Mouse (Mus musculus) C3H10T1/2 (cell line): ENCODE data around the gene Dars. TPM values are rescaled to one million over a fixed set of nuclear protein-coding genes. Genes with fewer than 3 reads are reported as not detected.

Experiments
- polyA plus RNA-seq, 2 experiments: library from polyadenylated mRNA; unstranded; fragments of >200 nt; fragmentation: generic; extraction: Trizol; gene quantifications; one replicate each; pipeline ENCODE4 v1.2.1; 2012; ENCODE audit warnings: missing spikeins in 2 of 2

Gene Dars
- polyA plus RNA-seq, result 10 to 100 TPM in 1 of 2 experiments, 1 to 10 TPM in 1; 2.7 to 20.4 TPM

GRCm38 (mm10) chr1:128416584-128417532 lies at the start of gene Dars:
TSS of gene Dars (minus strand) at chr1:128417368.

GRCm38 (mm10) chr1:128359554-128360376 lies 57.4 kb downstream of the Dars start, which contains the start of gene Mcm6:
TSS of gene Mcm6 (minus strand) at chr1:128359664.

GRCm38 (mm10) chr1:128328218-128328617 lies 89.0 kb downstream of the Dars start, which contains the start of gene Lct:
TSS of gene Lct (minus strand) at chr1:128328318.

Other genes with a start within 250 kb of the Dars start
- gene Ubxn4, start 173.4 kb downstream of the Dars start, polyA plus RNA-seq, result 10 to 100 TPM in 1 of 2 experiments, 1 to 10 TPM in 1; 9.8 to 28.4 TPM
- gene Lct, start 89.0 kb downstream of the Dars start, polyA plus RNA-seq, result under 1 TPM; 0.02 to 0.15 TPM
- 10 to 100 TPM; 37.1 to 53.2 TPM for gene Mcm6, start 57.7 kb downstream of the Dars start, polyA plus RNA-seq
- gene Cxcr4, start 174.9 kb upstream of the Dars start, polyA plus RNA-seq, result under 1 TPM; 0.04 to 0.14 TPM